Mouse (Mus musculus): ENCODE data around the gene Plcg2. TPM values are rescaled to one million over a fixed set of nuclear protein-coding genes. Genes with fewer than 3 reads are reported as not detected.

Gene Plcg2
- polyA plus RNA-seq, 1 experiment from 2014 or later: 7.3 TPM

DNA sequence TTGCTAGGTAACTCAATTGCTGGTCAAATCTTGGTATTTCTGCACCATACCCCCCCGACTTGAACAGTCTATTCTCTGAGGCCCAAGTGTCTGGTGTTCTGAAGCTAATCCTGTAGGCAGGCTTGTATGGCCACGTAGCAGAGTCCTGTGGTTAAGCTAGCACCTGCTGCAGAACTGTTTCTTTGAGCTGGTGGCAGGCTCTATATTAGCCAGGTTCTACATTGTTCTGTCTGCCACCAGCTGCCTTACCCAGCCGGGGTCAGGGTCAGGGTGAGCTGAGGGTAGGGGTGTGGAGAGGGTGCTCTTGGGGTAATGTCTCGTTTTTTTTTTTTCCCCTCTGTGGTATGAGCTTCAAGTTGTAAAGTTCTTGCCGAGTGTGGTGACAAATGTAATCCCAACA is 31.1 kb downstream of the Plcg2 start:
- peaks cover 14% of the 10 kb centered on the region for H3K4me1 ChIP-seq (ENCODE audit: insufficient read depth)
- no peaks in the 10 kb centered on the region for H3K9me3 ChIP-seq (ENCODE audit: low read length)
- H3K4me3 ChIP-seq (ENCODE audit: low read depth, low read length): no peak overlapping the region
- TF ChIP-seq EP300 (IDR thresholded peaks at IDR 0.05; ENCODE audit: low read depth): no peak
- TF ChIP-seq CTCF (IDR thresholded peaks at IDR 0.05; ENCODE audit: low read depth): no peak
- H3K27me3 ChIP-seq (ENCODE audit: insufficient read depth, low read length): no peaks in the 10 kb centered on the region
- no peak overlapping the region for H3K4me2 ChIP-seq (ENCODE audit: low read depth, low read length)
- H3K36me3 ChIP-seq (replicated peaks; ENCODE audit: insufficient read depth, low read length): no peaks in the 10 kb centered on the region
- H3K27ac ChIP-seq (ENCODE audit: low read depth): no peak overlapping the region; the same call in 1 of the 2 replicates
- WGBS (ENCODE audit: insufficient replicate concordance): 48% methylated on average over 5 of the region's 5 CpGs
- ATAC-seq (no peak), DNase-seq (no peak)
- H3K9ac ChIP-seq (replicated peaks): no peak overlapping the region

- WGBS (ENCODE audit: insufficient replicate concordance): 58% methylated on average over 15 of the region's 15 CpGs
- Histone ChIP-seq H3K27me3 (ENCODE audit: insufficient read depth, low read length) (no peaks in the 10 kb centered on the region), H3K4me2 (ENCODE audit: low read depth, low read length) (no peak overlapping the region), H3K4me3 (ENCODE audit: low read depth, low read length) (no peak overlapping the region), H3K36me3 (replicated peaks; ENCODE audit: insufficient read depth, low read length) (no peaks in the 10 kb centered on the region), H3K9ac (replicated peaks) (no peak overlapping the region), H3K27ac (ENCODE audit: low read depth) (peak overlapping the region; percentile 36), H3K4me1 (ENCODE audit: insufficient read depth) (peaks cover 8% of the 10 kb centered on the region), H3K9me3 (ENCODE audit: low read length) (no peaks in the 10 kb centered on the region)
- ATAC-seq: peak; percentile 10; the same call in 1 of the 2 replicates
- TF ChIP-seq CTCF (IDR thresholded peaks at IDR 0.05; ENCODE audit: low read depth): no peak
- no peak for TF ChIP-seq EP300 (IDR thresholded peaks at IDR 0.05; ENCODE audit: low read depth)
- DNase-seq: no peak
Measured at GRCm38 (mm10) chr8:117532381-117532972, 34.4 kb downstream of the Plcg2 start.

DNA sequence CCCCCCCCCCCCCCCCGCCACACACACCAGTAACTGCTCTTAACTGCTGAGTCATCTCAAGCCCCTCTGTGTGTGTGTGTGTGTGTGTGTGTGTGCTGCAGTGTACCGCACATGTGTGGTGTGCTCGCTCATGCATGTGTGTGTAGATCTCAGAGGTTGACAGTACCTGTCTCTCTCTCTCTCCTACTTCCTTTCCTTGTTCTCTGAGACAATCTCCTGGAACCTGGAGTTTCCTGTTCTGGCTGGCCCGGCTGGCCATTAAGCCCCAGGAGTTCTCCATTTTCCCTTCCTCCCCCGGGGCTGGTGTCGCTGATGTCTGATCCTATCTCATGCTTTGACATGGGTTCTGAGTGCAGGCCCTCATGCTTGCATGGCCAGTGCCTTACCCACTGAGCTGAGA is 38.8 kb downstream of the Plcg2 start:
- Histone ChIP-seq H3K4me1 (ENCODE audit: insufficient read depth) (peaks cover 10% of the 10 kb centered on the region; the same call in 1 of the 2 replicates), H3K4me3 (ENCODE audit: low read depth, low read length) (no peak overlapping the region), H3K36me3 (replicated peaks; ENCODE audit: insufficient read depth, low read length) (no peaks in the 10 kb centered on the region), H3K27me3 (ENCODE audit: insufficient read depth, low read length) (no peaks in the 10 kb centered on the region), H3K9ac (replicated peaks) (no peak overlapping the region), H3K4me2 (ENCODE audit: low read depth, low read length) (no peak overlapping the region), H3K9me3 (ENCODE audit: low read length) (no peaks in the 10 kb centered on the region), H3K27ac (ENCODE audit: low read depth) (no peak overlapping the region)
- DNase-seq: no peak
- no peak for ATAC-seq
- WGBS (ENCODE audit: insufficient replicate concordance): 28% methylated on average over 5 of the region's 6 CpGs
- TF ChIP-seq EP300 (IDR thresholded peaks at IDR 0.05; ENCODE audit: low read depth) (no peak), CTCF (IDR thresholded peaks at IDR 0.05; ENCODE audit: low read depth) (no peak)

DNA sequence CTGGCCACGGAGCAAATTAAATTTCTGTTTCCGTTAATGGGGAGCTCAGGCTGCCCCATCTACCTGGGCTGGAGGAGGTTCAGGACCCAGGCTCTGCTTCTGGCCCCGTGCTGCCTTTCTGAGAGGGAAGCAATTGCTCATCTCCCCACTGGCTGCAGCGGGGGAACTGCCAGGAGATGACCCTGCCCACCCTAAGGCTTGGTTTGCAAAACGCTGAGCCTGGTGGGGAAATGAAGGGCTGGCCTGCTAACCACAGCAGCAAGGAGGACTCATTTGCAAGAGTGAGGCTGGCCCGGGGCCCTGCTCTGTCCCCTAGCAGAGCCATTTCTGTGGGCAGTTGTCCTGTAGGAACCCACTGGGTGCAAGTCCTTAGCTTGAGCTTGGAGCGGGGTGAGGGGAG is 39.7 kb downstream of the Plcg2 start:
- H3K27ac ChIP-seq (ENCODE audit: low read depth): peak overlapping the region; percentile 46; the same call in 1 of the 2 replicates

DNA sequence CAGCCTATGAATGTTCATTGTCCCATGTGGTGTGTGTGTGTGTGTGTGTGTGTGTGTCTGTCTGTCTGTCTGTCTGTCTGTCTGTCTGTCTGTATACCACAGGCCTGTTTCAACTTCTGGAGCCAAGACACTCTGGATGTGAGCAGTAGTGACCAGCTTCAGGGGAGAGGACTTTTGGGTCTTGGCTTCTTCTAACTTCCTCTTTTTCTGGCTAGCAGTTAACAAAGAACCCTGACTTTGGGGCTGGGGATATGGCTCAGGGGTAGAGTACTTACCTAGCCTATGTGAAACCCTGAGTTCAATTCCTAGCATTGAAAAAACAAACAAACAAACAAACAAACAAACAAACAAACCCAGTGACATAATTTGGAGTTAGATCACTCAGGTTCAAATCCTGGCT is 44.9 kb downstream of the Plcg2 start:
- peaks cover 16% of the 10 kb centered on the region for H3K4me1 ChIP-seq (ENCODE audit: insufficient read depth)
- no peak overlapping the region for H3K9ac ChIP-seq (replicated peaks)
- H3K9me3 ChIP-seq (ENCODE audit: low read length): no peaks in the 10 kb centered on the region
- H3K36me3 ChIP-seq (replicated peaks; ENCODE audit: insufficient read depth, low read length): no peaks in the 10 kb centered on the region
- H3K27me3 ChIP-seq (ENCODE audit: insufficient read depth, low read length): no peaks in the 10 kb centered on the region
- no peak overlapping the region for H3K4me2 ChIP-seq (ENCODE audit: low read depth, low read length)
- no peak for ATAC-seq
- no peak overlapping the region for H3K4me3 ChIP-seq (ENCODE audit: low read depth, low read length)
- no peak for DNase-seq
- TF ChIP-seq EP300 (IDR thresholded peaks at IDR 0.05; ENCODE audit: low read depth) (no peak), CTCF (IDR thresholded peaks at IDR 0.05; ENCODE audit: low read depth) (no peak)
- peak overlapping the region; percentile 8; the same call in 1 of the 2 replicates for H3K27ac ChIP-seq (ENCODE audit: low read depth)

More for the DNA sequence above, 39.7 kb downstream of the Plcg2 start:
- no peak overlapping the region for H3K9ac ChIP-seq (replicated peaks)
- H3K4me1 ChIP-seq (ENCODE audit: insufficient read depth): peaks cover 10% of the 10 kb centered on the region; the same call in 1 of the 2 replicates
- peak overlapping the region; percentile 32; the same call in 1 of the 2 replicates for H3K4me2 ChIP-seq (ENCODE audit: low read depth, low read length)
- ATAC-seq (no peak), DNase-seq (peak; percentile 35)
- no peak for TF ChIP-seq EP300 (IDR thresholded peaks at IDR 0.05; ENCODE audit: low read depth)
- TF ChIP-seq CTCF (IDR thresholded peaks at IDR 0.05; ENCODE audit: low read depth): no peak
- H3K9me3 ChIP-seq (ENCODE audit: low read length): no peaks in the 10 kb centered on the region
- no peaks in the 10 kb centered on the region for H3K27me3 ChIP-seq (ENCODE audit: insufficient read depth, low read length)
- no peak overlapping the region for H3K4me3 ChIP-seq (ENCODE audit: low read depth, low read length)
- 35% methylated on average over 7 of the region's 7 CpGs for WGBS (ENCODE audit: insufficient replicate concordance)
- H3K36me3 ChIP-seq (replicated peaks; ENCODE audit: insufficient read depth, low read length): no peaks in the 10 kb centered on the region

GRCm38 (mm10) chr8:117543789-117544188 is 45.7 kb downstream of the Plcg2 start:
- WGBS (ENCODE audit: insufficient replicate concordance): 23% methylated on average over 6 of the region's 6 CpGs
- DNase-seq: peak; percentile 47

More at GRCm38 (mm10) chr8:117543789-117544188, 45.7 kb downstream of the Plcg2 start:
- H3K4me3 ChIP-seq (ENCODE audit: low read depth, low read length): no peak overlapping the region
- peak; percentile 69 for TF ChIP-seq EP300 (IDR thresholded peaks at IDR 0.05; ENCODE audit: low read depth)
- no peak for TF ChIP-seq CTCF (IDR thresholded peaks at IDR 0.05; ENCODE audit: low read depth)
- no peaks in the 10 kb centered on the region for H3K27me3 ChIP-seq (ENCODE audit: insufficient read depth, low read length)
- H3K27ac ChIP-seq (ENCODE audit: low read depth): peak overlapping the region; percentile 8; the same call in 1 of the 2 replicates
- H3K4me1 ChIP-seq (ENCODE audit: insufficient read depth): peaks cover 20% of the 10 kb centered on the region
- no peak overlapping the region for H3K4me2 ChIP-seq (ENCODE audit: low read depth, low read length)
- H3K9ac ChIP-seq (replicated peaks): no peak overlapping the region
- H3K36me3 ChIP-seq (replicated peaks; ENCODE audit: insufficient read depth, low read length): no peaks in the 10 kb centered on the region
- no peaks in the 10 kb centered on the region for H3K9me3 ChIP-seq (ENCODE audit: low read length)
- ATAC-seq: peak; percentile 62

Data from liver, postnatal 0 days (tissue).